Mouse (Mus musculus) small intestine, adult 2 months (tissue): ENCODE results near the gene Tekt5. TPM values are rescaled to one million over a fixed set of nuclear protein-coding genes. Genes with fewer than 3 reads are reported as not detected.

Experiments used
- H3K27ac ChIP-seq: fragments of 200-500 bp; 2 replicates; pipeline ENCODE4 v1.5.1; 2012; ENCODE audit warnings: low read depth, low read length, control low read depth, inconsistent platforms; ENCODE audit not compliant: insufficient read depth
- H3K27me3 ChIP-seq: fragments of 200-500 bp; 2 replicates; pipeline ENCODE4 v1.6.1; 2012; ENCODE audit warnings: mild to moderate bottlenecking, moderate library complexity, low read length, inconsistent platforms; ENCODE audit not compliant: control insufficient read depth, insufficient read depth
- H3K36me3 ChIP-seq: fragments of 200-500 bp; 2 replicates; pipeline ENCODE4 v1.6.1; 2012; ENCODE audit warnings: mild to moderate bottlenecking, low read length, control low read depth, inconsistent platforms; ENCODE audit not compliant: control insufficient read depth, insufficient read depth
- H3K4me1 ChIP-seq: fragments of 200-500 bp; 2 replicates; pipeline ENCODE4 v1.6.1; 2012; ENCODE audit warnings: low read length, inconsistent platforms, mixed read lengths; ENCODE audit not compliant: control insufficient read depth, insufficient read depth, insufficient read length
- H3K4me3 ChIP-seq: fragments of 200-500 bp; 2 replicates; pipeline ENCODE4 v1.5.1; 2012; ENCODE audit warnings: low read depth, mild to moderate bottlenecking, control low read depth, inconsistent platforms, low read length, moderate library complexity
- CTCF ChIP-seq: fragments of 200-500 bp; IDR thresholded peaks from 2 replicates; pipeline ENCODE4 v1.5.1; 2012; ENCODE audit warnings: low read depth, mild to moderate bottlenecking, control low read depth, inconsistent platforms, low read length, moderate library complexity, mixed read lengths; ENCODE audit not compliant: insufficient replicate concordance, insufficient read length; ENCODE audit errors: extremely low read depth
- POLR2A ChIP-seq: fragments of 200-500 bp; IDR thresholded peaks from 2 replicates; pipeline ENCODE4 v1.6.1; 2012; ENCODE audit warnings: low read depth, mild to moderate bottlenecking, control low read depth, inconsistent platforms, low read length, moderate library complexity
- WGBS: fragments of 180-500 bp; shearing (Covaris S2); methylation state at CpG from one replicate; pipeline ENCODE4 v1.1.7; 2018; 5-methylcytosine and 5-hydroxymethylcytosine counted together
- polyA plus RNA-seq: library from polyadenylated mRNA; depleted of rRNA; stranded (reverse); fragments of >200 nt; gene quantifications from 2 replicates; pipeline ENCODE4 v1.2.3, GENCODE M21; 2012; rRNA removed

Gene Tekt5
- 0.08 TPM in 1 of 2 replicates, not detected in the other for polyA plus RNA-seq

GRCm38 (mm10) chr16:10394699-10395540 is at the start of gene Tekt5:
Gene Tekt5 (minus strand): TSS chr16:10395490.
- no peaks in the 10 kb centered on the region for H3K27me3 ChIP-seq
- H3K4me3 ChIP-seq = peak within 1 kb of the TSS; percentile 33
- H3K36me3 ChIP-seq = no peaks in the 10 kb centered on the region
- 9% methylated on average over 37 of the region's 37 CpGs for WGBS
- H3K27ac ChIP-seq = no peak within 1 kb of the TSS
- TF ChIP-seq POLR2A (no peak), CTCF (peak; percentile 88)
- 0 out of 2 replicates have a peak, but pooled peaks cover 1% of the 10 kb centered on the region for H3K4me1 ChIP-seq

GRCm38 (mm10) chr16:10443723-10444122 is 48.4 kb upstream of the Tekt5 start:
- Histone ChIP-seq H3K27ac (no peak overlapping the region), H3K4me1 (peaks cover 5% of the 10 kb centered on the region), H3K4me3 (no peak overlapping the region), H3K36me3 (no peaks in the 10 kb centered on the region), H3K27me3 (no peaks in the 10 kb centered on the region)
- TF ChIP-seq POLR2A (no peak), CTCF (no peak)

GRCm38 (mm10) chr16:10441761-10442160 is 46.5 kb upstream of the Tekt5 start:
- TF ChIP-seq CTCF = no peak
- no peak for TF ChIP-seq POLR2A
- Histone ChIP-seq H3K4me1 (peaks cover 13% of the 10 kb centered on the region; the same call in 1 of the 2 replicates), H3K4me3 (no peak overlapping the region), H3K36me3 (no peaks in the 10 kb centered on the region), H3K27me3 (no peaks in the 10 kb centered on the region), H3K27ac (no peak overlapping the region)
- WGBS = 75% methylated on average over 4 of the region's 4 CpGs

DNA sequence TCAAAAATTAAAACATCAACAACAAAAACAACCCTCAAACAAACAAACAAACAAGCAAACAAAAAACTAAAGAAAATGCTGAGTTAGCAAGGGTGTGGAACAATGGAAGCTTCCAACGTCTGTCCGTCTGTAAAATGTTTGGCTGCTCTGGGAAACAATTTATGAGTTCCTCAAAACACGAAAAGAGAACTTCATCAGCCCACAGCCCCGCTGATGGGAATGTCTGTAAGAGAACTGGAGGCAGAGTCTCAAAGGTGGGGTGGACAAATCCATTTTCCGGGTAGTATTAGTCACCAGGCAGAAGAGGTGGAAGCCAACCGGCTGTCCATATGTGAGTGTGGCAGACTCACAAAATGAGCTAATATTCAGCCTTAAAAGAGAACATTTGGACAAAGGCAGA is 46.0 kb upstream of the Tekt5 start:
- no peak for TF ChIP-seq CTCF
- TF ChIP-seq POLR2A = no peak
- Histone ChIP-seq H3K36me3 (no peaks in the 10 kb centered on the region), H3K27me3 (no peaks in the 10 kb centered on the region), H3K4me3 (no peak overlapping the region), H3K27ac (no peak overlapping the region), H3K4me1 (peaks cover 13% of the 10 kb centered on the region; the same call in 1 of the 2 replicates)
- WGBS = 84% methylated on average over 6 of the region's 6 CpGs

GRCm38 (mm10) chr16:10438055-10438454 is 42.8 kb upstream of the Tekt5 start:
- 33% methylated on average over 5 of the region's 5 CpGs for WGBS
- Histone ChIP-seq H3K27ac (peak overlapping the region; percentile 64), H3K4me1 (peaks cover 29% of the 10 kb centered on the region; the same call in 1 of the 2 replicates), H3K27me3 (no peaks in the 10 kb centered on the region), H3K36me3 (no peaks in the 10 kb centered on the region), H3K4me3 (no peak overlapping the region)
- no peak for TF ChIP-seq CTCF
- no peak for TF ChIP-seq POLR2A

GRCm38 (mm10) chr16:10436166-10436565 is 40.9 kb upstream of the Tekt5 start:
- Histone ChIP-seq H3K4me3 (no peak overlapping the region), H3K27me3 (no peaks in the 10 kb centered on the region), H3K4me1 (peaks cover 29% of the 10 kb centered on the region; the same call in 1 of the 2 replicates), H3K27ac (peak overlapping the region; percentile 47), H3K36me3 (no peaks in the 10 kb centered on the region)
- TF ChIP-seq POLR2A (no peak), CTCF (no peak)
- WGBS = 57% methylated on average over 6 of the region's 6 CpGs

DNA sequence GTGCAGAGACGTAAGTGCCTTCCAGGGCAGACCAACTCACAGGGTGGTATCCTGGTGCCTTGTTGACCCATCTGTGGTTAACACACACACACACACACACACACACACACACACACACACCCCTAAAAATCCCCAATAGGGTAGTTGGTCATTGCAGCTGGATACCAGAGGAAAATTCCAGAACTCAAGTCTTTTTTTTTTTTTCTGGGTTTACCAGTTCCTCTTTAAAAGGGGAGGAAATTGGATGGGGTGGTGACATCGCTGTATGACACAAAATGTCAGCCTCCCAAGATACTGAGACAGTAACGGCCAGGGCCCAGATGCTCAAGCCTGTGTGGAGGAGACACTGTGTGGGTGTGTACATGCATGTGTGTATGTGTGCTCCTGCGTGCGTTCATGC is 38.1 kb upstream of the Tekt5 start:
- WGBS = 88% methylated on average over 5 of the region's 5 CpGs
- peaks cover 32% of the 10 kb centered on the region; the same call in 1 of the 2 replicates for H3K4me1 ChIP-seq
- peak overlapping the region; percentile 93; the same call in 1 of the 2 replicates for H3K27ac ChIP-seq
- TF ChIP-seq POLR2A (no peak), CTCF (no peak)
- H3K27me3 ChIP-seq = no peaks in the 10 kb centered on the region
- H3K4me3 ChIP-seq = no peak overlapping the region
- no peaks in the 10 kb centered on the region for H3K36me3 ChIP-seq
